Mouse (Mus musculus): ENCODE measurements around the gene Limd1.

- no peak for TF ChIP-seq POLR2A (IDR thresholded peaks at IDR 0.05; ENCODE audit: borderline replicate concordance, extremely low read depth, insufficient read depth, insufficient read length, poor library complexity, severe bottlenecking)
- TF ChIP-seq CTCF (IDR thresholded peaks at IDR 0.05; ENCODE audit: borderline replicate concordance, extremely low read depth, insufficient read depth, insufficient read length): no peak
These were observed 60.6 kb downstream of the Limd1 start for GRCm38 (mm10) chr9:123539093-123539492.

All from brain, embryonic 14.5 days (tissue).